Mouse (Mus musculus): ENCODE data around the gene Kcnj2.

DNA sequence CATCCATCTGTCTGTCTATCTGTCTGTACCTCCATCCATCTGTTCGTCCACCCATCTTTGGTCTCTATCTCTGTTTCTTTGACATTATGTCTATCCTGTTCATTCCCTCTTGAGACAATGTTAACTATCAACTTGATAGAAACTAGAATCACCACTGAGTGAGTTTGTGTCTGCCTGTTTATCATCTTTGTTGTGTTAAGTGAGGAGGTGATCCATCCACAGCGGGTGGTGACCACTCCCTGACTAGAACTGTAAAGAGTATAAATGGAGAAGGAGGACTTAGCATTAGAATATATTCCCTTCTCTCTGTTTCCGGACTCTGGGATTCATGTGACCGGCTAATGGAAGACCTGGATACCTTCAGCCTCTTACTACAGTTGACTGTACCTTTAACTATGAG lies 22.7 kb upstream of the Kcnj2 start:
- TF ChIP-seq CTCF (IDR thresholded peaks at IDR 0.05; ENCODE audit: low read depth), result no peak
- no peak for TF ChIP-seq EP300 (IDR thresholded peaks at IDR 0.05; ENCODE audit: low read depth)
